Mouse (Mus musculus) gastrocnemius, postnatal 36 days (tissue): ENCODE measurements at regions not wholly inside any gene's neighbourhood (a gene's known extent, or its start where the extent isn't known, plus 50 kb on each side); places are given as distances from the start of the nearest gene placed in this dataset.
A peak's percentile ranks its signal among the peaks of the same experiment; 100 is the strongest.

Experiments
- DNase-seq, 2 experiments: peaks; one replicate each; pipeline ENCODE4 v3.0.0; 2022
- intact Hi-C: fragments of 180-260 bp; cut with DNase I; formaldehyde crosslinking; loops from one replicate; pipeline ENCODE4 v1.15.1; 2025

DNA sequence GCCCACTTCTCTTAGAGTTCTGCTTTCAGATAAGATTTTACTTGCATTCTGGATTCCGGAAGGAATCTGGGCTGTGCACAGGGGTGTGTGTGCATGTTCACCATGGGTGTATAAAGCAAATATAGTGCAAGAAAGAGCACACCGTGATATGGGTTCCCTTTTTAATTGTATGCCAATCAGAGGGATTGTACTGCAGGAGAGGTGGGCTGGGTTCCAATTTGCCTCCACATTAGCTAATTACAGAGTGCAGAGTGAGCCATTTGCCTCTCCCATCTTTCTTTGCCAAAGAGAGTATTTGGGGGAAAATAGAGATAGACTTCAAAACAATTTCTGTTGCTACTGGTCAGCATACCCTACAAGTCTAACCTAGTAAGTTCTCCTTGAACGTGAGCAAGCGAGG, 86.4 kb upstream of the 4930583I09Rik start:
- intact Hi-C loops, result no loop called here
- DNase-seq, result no peak

GRCm38 (mm10) chr17:64920236-64920635, 84.4 kb upstream of the 4930583I09Rik start:
- intact Hi-C loops, result no loop called here
- no peak for DNase-seq

DNA sequence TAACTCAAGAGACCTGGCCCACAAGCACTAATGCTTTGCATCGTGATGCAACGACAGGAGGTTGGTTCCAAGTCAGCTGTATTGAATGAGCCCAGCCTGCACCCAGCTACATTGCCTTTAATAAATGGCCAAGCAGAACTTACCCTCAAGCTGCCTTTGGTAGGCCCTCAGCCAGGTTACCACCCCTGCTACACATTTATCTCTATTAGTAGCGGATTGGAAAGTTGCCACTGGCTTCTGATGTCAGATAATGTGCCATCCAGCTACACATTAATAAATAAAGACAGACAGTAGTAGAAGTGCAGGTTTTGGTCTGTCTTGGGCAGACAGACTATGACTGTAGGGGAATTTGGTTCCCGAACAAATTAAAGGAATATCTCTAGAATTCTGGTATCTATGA, 82.0 kb upstream of the 4930583I09Rik start:
- no peak for DNase-seq

DNA sequence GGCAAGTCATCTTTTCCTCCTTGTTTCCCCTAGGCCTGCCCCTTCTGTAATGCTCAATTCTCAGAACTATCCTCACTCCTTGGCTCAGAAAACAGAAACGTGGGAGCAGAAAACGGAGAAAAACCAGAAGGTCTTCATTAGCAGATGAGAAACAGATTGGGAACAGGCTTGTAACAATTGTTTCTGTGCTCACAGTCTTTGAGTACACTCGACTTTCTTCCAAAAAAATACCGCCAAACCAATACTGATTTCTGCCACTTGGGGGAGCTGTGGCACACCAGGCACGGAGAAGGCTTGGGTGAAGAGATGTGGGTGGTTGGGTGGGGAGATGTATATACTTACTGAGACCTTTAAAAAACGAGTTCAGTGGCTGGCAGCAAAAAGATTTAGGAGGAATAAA, 80.8 kb upstream of the 4930583I09Rik start:
- intact Hi-C loops, result no loop called here
- DNase-seq, result no peak

More for the DNA sequence above, 82.0 kb upstream of the 4930583I09Rik start:
- intact Hi-C loops, result no loop called here

DNA sequence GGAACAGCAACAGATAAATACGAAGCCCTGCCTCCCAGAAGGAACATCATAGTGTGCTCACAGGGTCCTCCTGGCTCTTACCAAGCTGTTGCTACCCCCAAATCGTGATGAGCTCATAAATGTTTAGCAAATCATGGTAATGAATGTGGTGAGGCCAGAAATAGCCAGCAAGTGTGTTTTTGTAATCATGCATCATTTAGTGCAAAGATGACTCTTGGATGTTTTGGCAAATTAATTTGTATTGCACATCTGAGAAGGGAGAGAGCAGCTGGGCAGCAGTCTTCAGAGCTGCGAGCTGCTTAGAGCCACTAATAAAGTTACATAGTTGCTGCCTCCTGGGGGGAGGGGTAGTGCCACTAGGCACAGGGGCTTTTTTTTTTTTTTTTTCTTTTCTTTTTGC, 79.8 kb upstream of the 4930583I09Rik start:
- intact Hi-C loops, result no loop called here
- DNase-seq, result no peak

GRCm38 (mm10) chr17:64915025-64915424, 79.2 kb upstream of the 4930583I09Rik start:
- intact Hi-C loops, result no loop called here
- peak; percentile 17 to 20 for DNase-seq

- no peak for DNase-seq
- intact Hi-C loops, result no loop called here
Measured at GRCm38 (mm10) chr17:64914302-64914701, 78.4 kb upstream of the 4930583I09Rik start.

DNA sequence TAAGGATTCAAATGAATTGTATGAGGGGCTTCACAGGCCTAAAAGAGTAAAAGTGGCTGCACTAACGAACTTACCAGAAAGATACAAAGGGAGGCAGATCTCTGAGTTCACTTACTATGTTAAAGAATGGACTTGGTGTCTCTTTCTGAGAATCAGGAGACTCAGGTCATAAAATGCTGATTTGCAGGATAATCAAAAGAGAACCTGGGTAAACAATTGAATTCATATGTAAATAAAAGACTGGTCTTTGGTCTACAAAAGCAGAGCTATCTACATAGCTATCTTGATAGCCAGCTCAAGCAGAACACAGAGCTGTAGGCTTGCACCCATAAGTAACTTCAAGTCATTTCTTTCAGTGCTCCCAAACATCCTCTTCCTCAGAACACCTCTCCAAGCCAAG, 72.8 kb upstream of the 4930583I09Rik start:
- intact Hi-C loops, result no loop called here
- DNase-seq, result no peak

GRCm38 (mm10) chr17:64901721-64902623, 66.1 kb upstream of the 4930583I09Rik start:
- DNase-seq, result no peak
- intact Hi-C loops, result loop anchor here (2.0 kb wide), 1 partner anchor 23 kb away; no protein-coding TSS in a partner anchor

- DNase-seq, result no peak
- intact Hi-C loops, result no loop called here
Measured at GRCm38 (mm10) chr17:64897473-64897872, 61.6 kb upstream of the 4930583I09Rik start.

DNA sequence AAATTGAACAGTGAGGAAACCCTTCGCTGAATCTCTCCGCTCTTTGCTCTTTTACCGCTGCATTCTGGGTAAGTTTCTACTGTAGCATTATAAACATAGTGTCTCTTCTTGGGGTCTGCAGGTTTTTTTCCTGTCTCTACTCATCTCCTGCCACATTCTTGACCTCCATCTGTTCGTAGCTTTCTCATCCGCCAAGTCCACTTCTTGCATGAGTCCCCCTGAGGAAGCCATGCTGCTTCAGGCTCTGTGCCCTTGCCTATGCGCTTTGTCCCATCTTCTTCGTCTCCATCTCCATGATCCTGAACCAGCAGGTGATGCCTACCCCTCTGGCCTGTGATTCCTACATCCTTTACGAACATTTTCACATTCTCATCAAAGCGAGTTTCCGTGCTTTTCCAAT, 60.0 kb upstream of the 4930583I09Rik start:
- DNase-seq, result no peak
- intact Hi-C loops, result no loop called here

- intact Hi-C loops, result no loop called here
- no peak for DNase-seq
Measured at GRCm38 (mm10) chr17:64895466-64895865, 59.6 kb upstream of the 4930583I09Rik start.

- intact Hi-C loops, result no loop called here
- DNase-seq, result no peak
Measured at GRCm38 (mm10) chr17:64893182-64893902, 57.5 kb upstream of the 4930583I09Rik start.
